Mouse (Mus musculus) testis, adult 2 months (tissue): ENCODE results near the gene Tsc22d4.

Experiments used
- CTCF ChIP-seq: fragments of 200-500 bp; IDR thresholded peaks from 2 replicates; pipeline ENCODE4 v1.5.1; 2012; ENCODE audit warnings: low read depth, mild to moderate bottlenecking, inconsistent platforms, low read length, moderate library complexity; ENCODE audit not compliant: control insufficient read depth, insufficient read depth, insufficient replicate concordance
- POLR2A ChIP-seq: fragments of 200-500 bp; IDR thresholded peaks from 2 replicates; pipeline ENCODE4 v1.6.1; 2012; ENCODE audit warnings: low read depth, mild to moderate bottlenecking, inconsistent platforms, low read length, moderate library complexity; ENCODE audit not compliant: control insufficient read depth

- TF ChIP-seq POLR2A (no peak), CTCF (no peak)
Observed at GRCm38 (mm10) chr5:137788171-137788570, 42.6 kb downstream of the Tsc22d4 start.
